Mouse (Mus musculus) forebrain, postnatal 0 days (tissue): ENCODE data around the gene Flvcr2. TPM values are rescaled to one million over a fixed set of nuclear protein-coding genes. Genes with fewer than 3 reads are reported as not detected.
A peak's percentile ranks its signal among the peaks of the same experiment; 100 is the strongest.

ENCODE experiments used
- ATAC-seq: fragments of 200-750 bp; cut with Nextera tagmentation; 2 replicates; pipeline ENCODE4 v1.8.0; 2017; ENCODE audit warnings: mild to moderate bottlenecking, moderate library complexity
- DNase-seq: peaks from one replicate; pipeline ENCODE4 v3.0.0-alpha.2; 2015
- H3K27ac ChIP-seq: fragments of 300-500 bp; sonication (generic); 2 replicates; pipeline ENCODE4 v1.5.1; 2014; ENCODE audit warnings: low read depth, mild to moderate bottlenecking, antibody characterized with exemption, low read length, moderate library complexity, mixed read lengths
- H3K27me3 ChIP-seq: fragments of 300-500 bp; sonication (generic); 2 replicates; pipeline ENCODE4 v1.6.1; 2014; ENCODE audit warnings: mild to moderate bottlenecking, low read length, mixed read lengths; ENCODE audit not compliant: insufficient read depth
- H3K36me3 ChIP-seq: fragments of 300-500 bp; sonication (generic); 2 replicates; pipeline ENCODE4 v1.6.1; 2014; ENCODE audit warnings: mild to moderate bottlenecking, moderate library complexity; ENCODE audit not compliant: insufficient read depth
- H3K4me1 ChIP-seq: fragments of 300-500 bp; sonication (generic); 2 replicates; pipeline ENCODE4 v1.6.1; 2014; ENCODE audit warnings: antibody characterized with exemption; ENCODE audit not compliant: insufficient read depth
- H3K4me2 ChIP-seq: fragments of 300-500 bp; sonication (generic); 2 replicates; pipeline ENCODE4 v1.6.1; 2014; ENCODE audit warnings: low read depth, mild to moderate bottlenecking, moderate library complexity
- H3K4me3 ChIP-seq: fragments of 300-500 bp; sonication (generic); 2 replicates; pipeline ENCODE4 v1.5.1; 2014; ENCODE audit warnings: low read depth, low read length, mixed read lengths
- H3K9ac ChIP-seq: fragments of 300-500 bp; sonication (generic); 2 replicates; pipeline ENCODE4 v1.6.1; 2014; ENCODE audit warnings: mild to moderate bottlenecking
- H3K9me3 ChIP-seq: fragments of 300-500 bp; sonication (generic); 2 replicates; pipeline ENCODE4 v1.6.1; 2016; ENCODE audit warnings: low read length
- CTCF ChIP-seq: sonication (generic); IDR thresholded peaks from 2 replicates; pipeline ENCODE4 v1.5.1; 2016; ENCODE audit warnings: antibody characterized with exemption, control low read depth, low read depth
- WGBS: fragments of 180-500 bp; shearing (Covaris S2); extraction: QIAGEN DNeasy Blood & Tissue Kit; methylation state at CpG from one replicate; pipeline ENCODE4 v1.1.7; 2014; 5-methylcytosine and 5-hydroxymethylcytosine counted together
- polyA plus RNA-seq: library from polyadenylated mRNA; unstranded; fragments of >200 nt; fragmentation: Nextera tagmentation; extraction: Ambion mirVana; gene quantifications from 2 replicates; pipeline ENCODE4 v1.2.1, GENCODE M21; 2015
- total RNA-seq: library from RNA; depleted of rRNA; stranded (reverse); fragments of >200 nt; gene quantifications from 2 replicates; pipeline ENCODE4 v1.2.3, GENCODE M21; 2014

Flvcr2 gene
- total and polyA plus RNA-seq, 2 experiments from 2014 or later: 4.0 to 6.9 TPM

- WGBS: 56% methylated on average over 7 of the region's 7 CpGs
- H3K27me3 ChIP-seq: 0 out of 2 replicates have a peak, but pooled peaks cover 5% of the 10 kb centered on the region
These were observed 41.8 kb upstream of the Flvcr2 start for GRCm38 (mm10) chr12:85704566-85704965.

GRCm38 (mm10) chr12:85705002-85705830, 41.1 kb upstream of the Flvcr2 start:
- peak overlapping the region; percentile 22 for H3K4me3 ChIP-seq
- no peaks in the 10 kb centered on the region for H3K36me3 ChIP-seq
- DNase-seq: no peak
- peak overlapping the region; percentile 46 for H3K4me2 ChIP-seq
- peak; percentile 69 for ATAC-seq
- 18% methylated on average over 20 of the region's 20 CpGs for WGBS
- no peaks in the 10 kb centered on the region for H3K9me3 ChIP-seq
- peak overlapping the region; percentile 10 for H3K9ac ChIP-seq
- H3K4me1 ChIP-seq: no peaks in the 10 kb centered on the region
- 0 out of 2 replicates have a peak, but pooled peaks cover 5% of the 10 kb centered on the region for H3K27me3 ChIP-seq
- 0 out of 2 replicates have a peak, but pooled peaks have one; percentile 1 for TF ChIP-seq CTCF
- H3K27ac ChIP-seq: no peak overlapping the region

More at GRCm38 (mm10) chr12:85704566-85704965, 41.8 kb upstream of the Flvcr2 start:
- Histone ChIP-seq H3K9ac (no peak overlapping the region), H3K4me1 (no peaks in the 10 kb centered on the region), H3K4me2 (no peak overlapping the region), H3K36me3 (no peaks in the 10 kb centered on the region), H3K27ac (no peak overlapping the region), H3K4me3 (no peak overlapping the region), H3K9me3 (no peaks in the 10 kb centered on the region)
- ATAC-seq (no peak), DNase-seq (no peak)
- TF ChIP-seq CTCF: no peak

GRCm38 (mm10) chr12:85705831-85706530, 40.4 kb upstream of the Flvcr2 start:
- Histone ChIP-seq H3K27me3 (0 out of 2 replicates have a peak, but pooled peaks cover 5% of the 10 kb centered on the region), H3K4me1 (no peaks in the 10 kb centered on the region), H3K27ac (no peak overlapping the region), H3K4me2 (peak overlapping the region; percentile 46), H3K36me3 (no peaks in the 10 kb centered on the region), H3K4me3 (peak overlapping the region; percentile 22), H3K9ac (peak overlapping the region; percentile 10), H3K9me3 (no peaks in the 10 kb centered on the region)
- DNase-seq (no peak), ATAC-seq (0 out of 2 replicates have a peak, but pooled peaks have one; percentile 12)
- no peak for TF ChIP-seq CTCF
- WGBS: 24% methylated on average over 17 of the region's 17 CpGs

- Histone ChIP-seq H3K4me3 (no peak overlapping the region), H3K27me3 (0 out of 2 replicates have a peak, but pooled peaks cover 5% of the 10 kb centered on the region), H3K9ac (no peak overlapping the region), H3K4me2 (no peak overlapping the region), H3K4me1 (no peaks in the 10 kb centered on the region), H3K36me3 (no peaks in the 10 kb centered on the region), H3K27ac (no peak overlapping the region), H3K9me3 (no peaks in the 10 kb centered on the region)
- whole genome bisulfite sequencing: 79% methylated on average over 4 of the region's 4 CpGs
- TF ChIP-seq CTCF: no peak
- DNase-seq: no peak
- ATAC-seq: no peak
These were observed 39.4 kb upstream of the Flvcr2 start for GRCm38 (mm10) chr12:85706906-85707305.

GRCm38 (mm10) chr12:85707391-85707790, 38.9 kb upstream of the Flvcr2 start:
- H3K27me3 ChIP-seq: 0 out of 2 replicates have a peak, but pooled peaks cover 5% of the 10 kb centered on the region
- H3K36me3 ChIP-seq: no peaks in the 10 kb centered on the region
- DNase-seq: no peak
- 91% methylated on average over 11 of the region's 11 CpGs for WGBS
- H3K4me2 ChIP-seq: no peak overlapping the region
- H3K4me1 ChIP-seq: no peaks in the 10 kb centered on the region
- no peaks in the 10 kb centered on the region for H3K9me3 ChIP-seq
- H3K9ac ChIP-seq: no peak overlapping the region
- ATAC-seq: no peak
- no peak overlapping the region for H3K4me3 ChIP-seq
- TF ChIP-seq CTCF: no peak
- H3K27ac ChIP-seq: no peak overlapping the region

- Histone ChIP-seq H3K9ac (no peak overlapping the region), H3K4me1 (no peaks in the 10 kb centered on the region), H3K27me3 (0 out of 2 replicates have a peak, but pooled peaks cover 5% of the 10 kb centered on the region)
These were observed 37.8 kb upstream of the Flvcr2 start for GRCm38 (mm10) chr12:85708556-85708955.

GRCm38 (mm10) chr12:85710695-85711094, 35.6 kb upstream of the Flvcr2 start:
- no peaks in the 10 kb centered on the region for H3K9me3 ChIP-seq
- no peak overlapping the region for H3K9ac ChIP-seq
- H3K4me1 ChIP-seq: no peaks in the 10 kb centered on the region
- H3K4me2 ChIP-seq: no peak overlapping the region
- ATAC-seq (no peak), DNase-seq (no peak)
- no peak overlapping the region for H3K27ac ChIP-seq
- no peak for TF ChIP-seq CTCF
- no peak overlapping the region for H3K4me3 ChIP-seq
- no peaks in the 10 kb centered on the region for H3K36me3 ChIP-seq
- 78% methylated on average over 7 of the region's 7 CpGs for WGBS
- no peaks in the 10 kb centered on the region for H3K27me3 ChIP-seq

More at GRCm38 (mm10) chr12:85708556-85708955, 37.8 kb upstream of the Flvcr2 start:
- WGBS: 90% methylated on average over 12 of the region's 12 CpGs
- no peak overlapping the region for H3K27ac ChIP-seq
- DNase-seq (no peak), ATAC-seq (no peak)
- no peaks in the 10 kb centered on the region for H3K9me3 ChIP-seq
- no peak for TF ChIP-seq CTCF
- H3K36me3 ChIP-seq: no peaks in the 10 kb centered on the region
- no peak overlapping the region for H3K4me3 ChIP-seq
- H3K4me2 ChIP-seq: no peak overlapping the region
